Mouse (Mus musculus) spleen, postnatal 36 days (tissue): ENCODE measurements around the gene Pate3.
A peak's percentile ranks its signal among the peaks of the same experiment; 100 is the strongest.
"Not testable (repeated sequence)": the region's sequence is repeated elsewhere in the genome, so short reads cannot be mapped to it uniquely, and the experiment has no call there.

ENCODE experiments used
- DNase-seq, 2 experiments: peaks; one replicate each; pipeline ENCODE4 v3.0.0; 2022; ENCODE audit warnings: low spot score in 2 of 2, mixed read lengths in 1 of 2

Pate3 gene

GRCm38 (mm10) chr9:35648102-35648501, at the start of gene Pate3:
Gene Pate3, minus strand, starts transcription at chr9:35648202.
- no peak for DNase-seq

GRCm38 (mm10) chr9:35691924-35692323, 43.9 kb upstream of the Pate3 start:
- DNase-seq = no peak

DNA sequence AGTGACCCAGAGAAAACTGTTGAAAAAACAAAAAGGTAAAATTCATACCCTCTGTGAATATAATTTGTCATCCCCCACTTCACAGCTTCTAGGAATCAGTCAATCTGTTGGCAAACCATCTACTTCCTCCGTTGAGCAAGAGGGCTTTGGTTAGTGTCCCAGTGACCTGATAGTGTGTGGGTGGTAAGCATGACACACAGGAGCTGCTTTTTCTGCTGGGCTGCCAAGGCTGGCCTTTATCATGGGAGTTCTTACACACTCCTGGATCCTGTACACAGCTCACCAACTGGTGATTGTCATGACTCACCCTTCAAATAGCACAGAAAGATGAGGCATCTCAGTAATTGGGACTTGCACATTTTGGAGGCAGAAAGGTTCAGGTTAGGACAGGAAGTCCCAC, 39.0 kb upstream of the Pate3 start, which contains the start of gene Pate1:
Gene Pate1 (minus strand): TSS at position 378 of the 400 bp plus-strand sequence.
- no peak for DNase-seq

- no peak for DNase-seq
These were observed 25.6 kb upstream of the Pate3 start for GRCm38 (mm10) chr9:35673557-35673956.

DNA sequence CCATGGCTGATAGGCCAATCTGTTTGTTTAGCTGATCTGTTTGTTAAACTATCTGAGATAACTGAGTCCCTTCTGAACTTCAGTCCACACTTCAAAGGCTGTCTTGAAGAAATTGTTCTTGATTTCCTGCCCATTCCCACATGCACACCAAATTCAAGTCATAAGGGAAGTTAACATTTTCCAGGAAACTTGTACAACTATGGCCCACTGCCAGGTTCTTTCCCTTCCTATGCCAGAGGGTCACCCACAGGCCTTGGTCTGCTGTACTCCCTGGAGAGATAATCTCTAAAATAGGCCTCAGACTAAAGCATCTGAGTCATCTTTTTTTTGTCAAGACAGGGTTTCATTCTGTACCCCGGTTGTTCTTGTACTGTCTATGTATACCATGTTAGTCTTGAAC, 15.0 kb downstream of the Pate3 start:
- peak in 1 of 2 experiments; percentile 4 for DNase-seq

- DNase-seq = not testable (repeated sequence)
These were observed 31.2 kb downstream of the Pate3 start for GRCm38 (mm10) chr9:35616784-35617183.

DNA sequence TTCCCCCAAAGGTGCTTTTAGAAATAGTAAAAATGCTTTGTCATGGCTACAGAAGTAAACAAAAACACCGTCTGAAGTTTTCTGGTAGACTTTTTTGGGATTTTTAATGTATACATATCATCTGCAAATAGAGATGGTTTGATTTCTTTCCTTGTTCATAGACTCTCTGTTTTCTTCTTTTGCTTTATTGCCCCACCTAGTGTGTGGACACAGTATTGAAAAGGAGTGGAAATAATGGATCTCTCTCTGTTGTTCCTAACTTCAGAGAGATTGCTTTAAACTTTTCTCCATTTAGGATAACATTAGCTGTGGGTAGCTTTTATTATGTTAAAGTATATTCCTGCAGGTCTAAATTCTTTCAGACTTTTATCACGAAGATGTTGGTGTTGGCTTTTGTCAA, 34.0 kb downstream of the Pate3 start:
- no peak for DNase-seq

GRCm38 (mm10) chr9:35611841-35612240, 36.2 kb downstream of the Pate3 start, which contains the start of gene Pate4:
Gene Pate4, minus strand, starts transcription at chr9:35611941.
- no peak for DNase-seq

DNA sequence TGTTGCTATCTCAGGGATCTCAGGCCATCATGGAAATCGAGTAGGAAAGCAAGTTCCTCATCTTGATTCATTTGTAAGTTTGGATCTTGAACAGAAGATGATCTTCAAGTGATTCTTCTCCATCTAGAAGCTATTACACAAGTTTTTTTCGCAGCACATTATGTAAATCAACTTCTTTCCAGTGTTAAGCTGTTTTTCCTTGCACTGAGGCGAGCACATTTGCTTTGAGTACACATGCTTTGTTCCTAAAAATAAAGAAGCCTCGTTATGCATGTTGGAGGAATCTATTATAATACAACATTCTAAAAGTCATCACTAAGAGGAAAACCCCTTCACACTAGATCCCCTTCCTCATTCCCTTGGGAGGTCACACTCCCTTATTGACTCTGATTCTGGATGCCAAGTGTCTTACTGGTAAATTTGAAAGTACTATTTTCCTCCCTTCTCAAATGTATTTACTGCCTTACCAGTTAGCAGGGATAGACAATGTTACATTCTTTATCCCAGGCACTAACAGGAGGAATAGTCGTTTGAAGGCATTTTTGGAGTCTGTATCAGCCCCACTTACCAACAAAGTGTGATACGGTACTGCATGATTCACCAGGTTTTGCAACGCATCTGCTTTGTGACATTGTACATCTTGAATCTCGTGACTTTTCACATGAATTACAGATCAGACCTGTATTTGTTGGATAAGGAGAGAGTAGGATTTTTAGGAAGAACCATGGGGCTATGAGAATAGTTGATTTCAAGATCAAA, 40.2 kb downstream of the Pate3 start:
- DNase-seq = no peak
